10 mouse cellular contexts compared by ENCODE assay signal in the genomic region with DNA sequence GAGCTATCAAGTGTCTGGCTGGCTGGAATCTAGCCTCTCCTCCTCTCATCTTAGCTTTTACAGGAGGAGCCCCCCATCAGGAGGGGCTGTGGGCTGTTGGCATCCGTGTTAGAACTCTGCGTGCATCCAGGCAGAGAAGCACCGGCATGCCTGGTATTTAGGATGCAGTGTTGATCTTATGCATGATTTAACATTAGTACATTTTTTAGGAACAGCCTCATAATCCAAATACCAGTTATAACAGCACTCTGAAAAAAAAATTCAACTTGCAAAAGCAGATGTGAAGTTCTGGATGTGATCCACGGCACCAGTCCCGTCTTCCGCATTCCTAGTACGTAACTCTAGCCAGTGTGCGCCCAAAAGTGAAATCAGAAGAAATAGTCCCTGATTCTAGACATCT. TPM values are rescaled to one million over a fixed set of nuclear protein-coding genes. Genes with fewer than 3 reads are reported as not detected.
DNase-seq lines count a peak whose midpoint lies in the region; ATAC-seq and TF ChIP-seq lines count a peak whose summit lies in the region.
"Had no signal": no experiment of that assay in that cellular context is flagged by ENCODE, and none has a peak within 500 bp of the region (broad histone marks: within the 10 kb centered on the region; RNA-seq: fewer than 3 reads in every experiment).

No protein-coding gene starts in this region.

- 0 out of 2 replicates have a peak overlapping the region, but pooled peaks have one; percentile 22 for H3K9ac ChIP-seq in embryonic facial prominence, embryonic 14.5 days (ENCODE audit: low read depth, low read length)
- H3K9ac ChIP-seq: liver, embryonic 13.5 days; midbrain, embryonic 12.5 days had no signal

- no peaks in the 10 kb centered on the region for H3K27me3 ChIP-seq in embryonic facial prominence, embryonic 14.5 days (replicated peaks; ENCODE audit: control insufficient read depth, insufficient read depth, low read length)
- H3K27me3 ChIP-seq: liver, embryonic 13.5 days; midbrain, embryonic 12.5 days had no signal

- TF ChIP-seq CTCF in layer of hippocampus, adult 2 months (conservative IDR thresholded peaks at IDR 0.05), result no peak

- no peaks in the 10 kb centered on the region for H3K36me3 ChIP-seq in embryonic facial prominence, embryonic 14.5 days (ENCODE audit: control insufficient read depth, insufficient read depth, low read length)
- H3K36me3 ChIP-seq: liver, embryonic 13.5 days; midbrain, embryonic 12.5 days had no signal

- peak; percentile 84 for ATAC-seq in embryonic facial prominence, embryonic 14.5 days (ENCODE audit: low read depth)

- peak overlapping the region; percentile 83 for H3K27ac ChIP-seq in embryonic facial prominence, embryonic 14.5 days (replicated peaks; ENCODE audit: low read depth, low read length)
- no peak overlapping the region for H3K27ac ChIP-seq in layer of hippocampus, adult 2 months
- H3K27ac ChIP-seq: liver, embryonic 13.5 days; midbrain, embryonic 12.5 days had no signal

- DNase-seq in NIH3T3 (ENCODE audit: low read depth), result peak; percentile 92
- peak; percentile 91 for DNase-seq in embryonic facial prominence, embryonic 14.5 days (ENCODE audit: low spot score)
- peak; percentile 47 for DNase-seq in heart, postnatal 4 days
- DNase-seq in lung, postnatal 10 days, result peak; percentile 56
- no peak for DNase-seq in frontal cortex, postnatal 36 days (ENCODE audit: low spot score in 2 of 2)
- DNase-seq in cerebellum, adult 9-10 months, result no peak
- no peak for DNase-seq in layer of hippocampus, adult 2 months (ENCODE audit: low spot score in 2 of 2)
- DNase-seq: liver, embryonic 13.5 days had no signal

- 35% methylated on average over 8 of the region's 8 CpGs for WGBS in embryonic facial prominence, embryonic 14.5 days

- H3K4me1 ChIP-seq in embryonic facial prominence, embryonic 14.5 days (ENCODE audit: control insufficient read depth, insufficient read depth, low read length), result peaks cover 25% of the 10 kb centered on the region
- H3K4me1 ChIP-seq: liver, embryonic 13.5 days; midbrain, embryonic 12.5 days had no signal

- H3K4me3 ChIP-seq in embryonic facial prominence, embryonic 14.5 days (ENCODE audit: low read depth, low read length), result no peak overlapping the region
- no peak overlapping the region for H3K4me3 ChIP-seq in layer of hippocampus, adult 2 months
- H3K4me3 ChIP-seq: liver, embryonic 13.5 days; midbrain, embryonic 12.5 days had no signal

- peak overlapping the region; percentile 32 for H3K4me2 ChIP-seq in embryonic facial prominence, embryonic 14.5 days (ENCODE audit: low read depth, low read length)
- H3K4me2 ChIP-seq: liver, embryonic 13.5 days; midbrain, embryonic 12.5 days had no signal

- H3K9me3 ChIP-seq in embryonic facial prominence, embryonic 14.5 days (ENCODE audit: control insufficient read depth, low read length), result no peaks in the 10 kb centered on the region
- H3K9me3 ChIP-seq: liver, embryonic 13.5 days; midbrain, embryonic 12.5 days had no signal

RNA-seq across cellular contexts. Expression of a gene that starts 52.0 kb away (rescaled TPM):
- 0.92 and 1.2 TPM in 2 replicates for polyA plus RNA-seq in embryonic facial prominence, embryonic 14.5 days (2014; fragmentation: Nextera tagmentation; extraction: Ambion mirVana)
- total RNA-seq in heart, postnatal 4 days (2021), result not detected
- total RNA-seq in layer of hippocampus, adult 2 months (2021), result 1 to 10 TPM; 2.5 to 3.4 TPM
- total RNA-seq: neutrophil, adult 5-6 weeks had no signal

Comparison
In these comparisons a context has a peak if more than half of its experiments do, and no peak if none do; other contexts are left out.
1. DNase-seq: peak in NIH3T3 (single experiment), embryonic facial prominence, embryonic 14.5 days (single experiment), heart, postnatal 4 days (single experiment) and lung, postnatal 10 days (single experiment); none in frontal cortex, postnatal 36 days (0 of 2), cerebellum, adult 9-10 months (single experiment) and layer of hippocampus, adult 2 months (0 of 2).